Mouse (Mus musculus): ENCODE results near the gene Il1r1. TPM values are rescaled to one million over a fixed set of nuclear protein-coding genes. Genes with fewer than 3 reads are reported as not detected.

The Il1r1 gene
- polyA plus RNA-seq, 1 experiment from 2014 or later = 7.9 TPM

GRCm38 (mm10) chr1:40279182-40279743 lies 54.4 kb downstream of the Il1r1 start:
- no peak for ATAC-seq (replicated peaks; ENCODE audit: insufficient number of reproducible peaks, low FRiP score, low TSS enrichment)
- 78% methylated on average over 11 of the region's 11 CpGs for WGBS (ENCODE audit: insufficient replicate concordance)

GRCm38 (mm10) chr1:40281950-40282349 lies 57.1 kb downstream of the Il1r1 start:
- Histone ChIP-seq H3K27me3 (ENCODE audit: control insufficient read depth, insufficient read depth, low read length) (no peaks in the 10 kb centered on the region), H3K27ac (ENCODE audit: low read depth, low read length) (no peak overlapping the region)
- 74% methylated on average over 4 of the region's 4 CpGs for WGBS (ENCODE audit: insufficient replicate concordance)

More at GRCm38 (mm10) chr1:40279182-40279743, 54.4 kb downstream of the Il1r1 start:
- H3K27me3 ChIP-seq (ENCODE audit: control insufficient read depth, insufficient read depth, low read length) = no peaks in the 10 kb centered on the region
- H3K9ac ChIP-seq (ENCODE audit: low read depth, low read length) = no peak overlapping the region
- H3K36me3 ChIP-seq (ENCODE audit: control insufficient read depth, insufficient read depth, low read length) = no peaks in the 10 kb centered on the region; the same call in 1 of the 2 replicates
- H3K9me3 ChIP-seq (replicated peaks; ENCODE audit: control insufficient read depth, low read length) = no peaks in the 10 kb centered on the region
- no peak overlapping the region for H3K27ac ChIP-seq (ENCODE audit: low read depth, low read length)
- H3K4me3 ChIP-seq (ENCODE audit: low read depth, low read length) = no peak overlapping the region
- no peaks in the 10 kb centered on the region for H3K4me1 ChIP-seq (ENCODE audit: control insufficient read depth, insufficient read depth, low read length)
- no peak overlapping the region for H3K4me2 ChIP-seq

GRCm38 (mm10) chr1:40282394-40282793 lies 57.5 kb downstream of the Il1r1 start:
- Histone ChIP-seq H3K4me1 (ENCODE audit: control insufficient read depth, insufficient read depth, low read length) (no peaks in the 10 kb centered on the region), H3K9me3 (replicated peaks; ENCODE audit: control insufficient read depth, low read length) (no peaks in the 10 kb centered on the region), H3K27ac (ENCODE audit: low read depth, low read length) (no peak overlapping the region), H3K9ac (ENCODE audit: low read depth, low read length) (no peak overlapping the region), H3K4me3 (ENCODE audit: low read depth, low read length) (no peak overlapping the region), H3K4me2 (no peak overlapping the region), H3K36me3 (ENCODE audit: control insufficient read depth, insufficient read depth, low read length) (no peaks in the 10 kb centered on the region; the same call in 1 of the 2 replicates), H3K27me3 (ENCODE audit: control insufficient read depth, insufficient read depth, low read length) (no peaks in the 10 kb centered on the region)
- no peak for ATAC-seq (replicated peaks; ENCODE audit: insufficient number of reproducible peaks, low FRiP score, low TSS enrichment)
- 66% methylated on average over 3 of the region's 3 CpGs for WGBS (ENCODE audit: insufficient replicate concordance)

More at GRCm38 (mm10) chr1:40281950-40282349, 57.1 kb downstream of the Il1r1 start:
- ATAC-seq (replicated peaks; ENCODE audit: insufficient number of reproducible peaks, low FRiP score, low TSS enrichment) = no peak
- no peaks in the 10 kb centered on the region for H3K4me1 ChIP-seq (ENCODE audit: control insufficient read depth, insufficient read depth, low read length)
- no peak overlapping the region for H3K4me2 ChIP-seq
- no peak overlapping the region for H3K4me3 ChIP-seq (ENCODE audit: low read depth, low read length)
- no peak overlapping the region for H3K9ac ChIP-seq (ENCODE audit: low read depth, low read length)
- no peaks in the 10 kb centered on the region; the same call in 1 of the 2 replicates for H3K36me3 ChIP-seq (ENCODE audit: control insufficient read depth, insufficient read depth, low read length)
- H3K9me3 ChIP-seq (replicated peaks; ENCODE audit: control insufficient read depth, low read length) = no peaks in the 10 kb centered on the region

- 56% methylated on average over 5 of the region's 5 CpGs for WGBS (ENCODE audit: insufficient replicate concordance)
- H3K9me3 ChIP-seq (replicated peaks; ENCODE audit: control insufficient read depth, low read length) = no peaks in the 10 kb centered on the region
- no peak overlapping the region for H3K9ac ChIP-seq (ENCODE audit: low read depth, low read length)
- H3K4me2 ChIP-seq = no peak overlapping the region
- no peak overlapping the region for H3K27ac ChIP-seq (ENCODE audit: low read depth, low read length)
- ATAC-seq (replicated peaks; ENCODE audit: insufficient number of reproducible peaks, low FRiP score, low TSS enrichment) = no peak
- no peaks in the 10 kb centered on the region; the same call in 1 of the 2 replicates for H3K36me3 ChIP-seq (ENCODE audit: control insufficient read depth, insufficient read depth, low read length)
- H3K4me3 ChIP-seq (ENCODE audit: low read depth, low read length) = no peak overlapping the region
- no peaks in the 10 kb centered on the region for H3K4me1 ChIP-seq (ENCODE audit: control insufficient read depth, insufficient read depth, low read length)
- H3K27me3 ChIP-seq (ENCODE audit: control insufficient read depth, insufficient read depth, low read length) = no peaks in the 10 kb centered on the region
These were observed 59.1 kb downstream of the Il1r1 start for GRCm38 (mm10) chr1:40283995-40284394.

GRCm38 (mm10) chr1:40290489-40291255 lies 65.8 kb downstream of the Il1r1 start:
- no peak overlapping the region for H3K4me3 ChIP-seq (ENCODE audit: low read depth, low read length)
- no peak overlapping the region for H3K4me2 ChIP-seq
- no peak for ATAC-seq (replicated peaks; ENCODE audit: insufficient number of reproducible peaks, low FRiP score, low TSS enrichment)
- no peaks in the 10 kb centered on the region for H3K36me3 ChIP-seq (ENCODE audit: control insufficient read depth, insufficient read depth, low read length)
- H3K4me1 ChIP-seq (ENCODE audit: control insufficient read depth, insufficient read depth, low read length) = no peaks in the 10 kb centered on the region
- 68% methylated on average over 12 of the region's 12 CpGs for WGBS (ENCODE audit: insufficient replicate concordance)
- H3K9me3 ChIP-seq (replicated peaks; ENCODE audit: control insufficient read depth, low read length) = no peaks in the 10 kb centered on the region
- no peak overlapping the region for H3K9ac ChIP-seq (ENCODE audit: low read depth, low read length)
- H3K27me3 ChIP-seq (ENCODE audit: control insufficient read depth, insufficient read depth, low read length) = no peaks in the 10 kb centered on the region
- H3K27ac ChIP-seq (ENCODE audit: low read depth, low read length) = no peak overlapping the region

GRCm38 (mm10) chr1:40292231-40292630 lies 67.4 kb downstream of the Il1r1 start:
- no peaks in the 10 kb centered on the region for H3K4me1 ChIP-seq (ENCODE audit: control insufficient read depth, insufficient read depth, low read length)
- H3K27ac ChIP-seq (ENCODE audit: low read depth, low read length) = no peak overlapping the region
- no peak overlapping the region for H3K9ac ChIP-seq (ENCODE audit: low read depth, low read length)
- 85% methylated on average over 2 of the region's 2 CpGs for WGBS (ENCODE audit: insufficient replicate concordance)
- H3K36me3 ChIP-seq (ENCODE audit: control insufficient read depth, insufficient read depth, low read length) = no peaks in the 10 kb centered on the region
- no peak for ATAC-seq (replicated peaks; ENCODE audit: insufficient number of reproducible peaks, low FRiP score, low TSS enrichment)
- no peaks in the 10 kb centered on the region for H3K27me3 ChIP-seq (ENCODE audit: control insufficient read depth, insufficient read depth, low read length)
- H3K4me3 ChIP-seq (ENCODE audit: low read depth, low read length) = no peak overlapping the region
- no peaks in the 10 kb centered on the region for H3K9me3 ChIP-seq (replicated peaks; ENCODE audit: control insufficient read depth, low read length)
- no peak overlapping the region for H3K4me2 ChIP-seq

GRCm38 (mm10) chr1:40293891-40294290 lies 69.0 kb downstream of the Il1r1 start:
- Histone ChIP-seq H3K9ac (ENCODE audit: low read depth, low read length) (no peak overlapping the region), H3K9me3 (replicated peaks; ENCODE audit: control insufficient read depth, low read length) (no peaks in the 10 kb centered on the region), H3K4me2 (no peak overlapping the region), H3K27ac (ENCODE audit: low read depth, low read length) (no peak overlapping the region), H3K4me3 (ENCODE audit: low read depth, low read length) (no peak overlapping the region), H3K27me3 (ENCODE audit: control insufficient read depth, insufficient read depth, low read length) (no peaks in the 10 kb centered on the region), H3K4me1 (ENCODE audit: control insufficient read depth, insufficient read depth, low read length) (no peaks in the 10 kb centered on the region), H3K36me3 (ENCODE audit: control insufficient read depth, insufficient read depth, low read length) (no peaks in the 10 kb centered on the region)
- WGBS (ENCODE audit: insufficient replicate concordance) = 89% methylated on average over 7 of the region's 7 CpGs
- no peak for ATAC-seq (replicated peaks; ENCODE audit: insufficient number of reproducible peaks, low FRiP score, low TSS enrichment)

GRCm38 (mm10) chr1:40294824-40295223 lies 69.9 kb downstream of the Il1r1 start:
- WGBS (ENCODE audit: insufficient replicate concordance) = 75% methylated on average over 9 of the region's 9 CpGs
- Histone ChIP-seq H3K36me3 (ENCODE audit: control insufficient read depth, insufficient read depth, low read length) (no peaks in the 10 kb centered on the region), H3K27me3 (ENCODE audit: control insufficient read depth, insufficient read depth, low read length) (no peaks in the 10 kb centered on the region), H3K27ac (ENCODE audit: low read depth, low read length) (no peak overlapping the region), H3K4me3 (ENCODE audit: low read depth, low read length) (no peak overlapping the region), H3K9me3 (replicated peaks; ENCODE audit: control insufficient read depth, low read length) (no peaks in the 10 kb centered on the region), H3K4me1 (ENCODE audit: control insufficient read depth, insufficient read depth, low read length) (no peaks in the 10 kb centered on the region), H3K4me2 (no peak overlapping the region), H3K9ac (ENCODE audit: low read depth, low read length) (no peak overlapping the region)
- ATAC-seq (replicated peaks; ENCODE audit: insufficient number of reproducible peaks, low FRiP score, low TSS enrichment) = no peak

All from heart, embryonic 11.5 days (tissue).